Mouse (Mus musculus) neural tube, embryonic 15.5 days (tissue): ENCODE measurements around the gene Cpa3. TPM values are rescaled to one million over a fixed set of nuclear protein-coding genes. Genes with fewer than 3 reads are reported as not detected.

Experiments
- ATAC-seq: fragments of 200-750 bp; cut with Nextera tagmentation; 2 replicates; pipeline ENCODE4 v1.8.0; 2017; ENCODE audit warnings: mild to moderate bottlenecking, moderate TSS enrichment, moderate library complexity; ENCODE audit not compliant: low FRiP score
- H3K27ac ChIP-seq: fragments of 300-500 bp; sonication (generic); replicated peaks from 2 replicates; pipeline ENCODE4 v1.5.1; 2015; ENCODE audit warnings: mild to moderate bottlenecking, inconsistent platforms
- H3K27me3 ChIP-seq: fragments of 300-500 bp; sonication (generic); replicated peaks from 2 replicates; pipeline ENCODE4 v1.6.1; 2015; ENCODE audit warnings: inconsistent platforms
- H3K36me3 ChIP-seq: fragments of 300-500 bp; sonication (generic); 2 replicates; pipeline ENCODE4 v1.6.1; 2015; ENCODE audit warnings: inconsistent platforms
- H3K4me1 ChIP-seq: fragments of 300-500 bp; sonication (generic); 2 replicates; pipeline ENCODE4 v1.6.1; 2015; ENCODE audit warnings: inconsistent platforms
- H3K4me2 ChIP-seq: fragments of 300-500 bp; sonication (generic); 2 replicates; pipeline ENCODE4 v1.6.1; 2015; ENCODE audit warnings: inconsistent platforms, mild to moderate bottlenecking, moderate library complexity
- H3K4me3 ChIP-seq: fragments of 300-500 bp; sonication (generic); replicated peaks from 2 replicates; pipeline ENCODE4 v1.5.1; 2015; ENCODE audit warnings: mild to moderate bottlenecking, inconsistent platforms
- H3K9ac ChIP-seq: fragments of 300-500 bp; sonication (generic); replicated peaks from 2 replicates; pipeline ENCODE4 v1.6.1; 2015; ENCODE audit warnings: mild to moderate bottlenecking, inconsistent platforms
- H3K9me3 ChIP-seq: fragments of 300-500 bp; sonication (generic); replicated peaks from 2 replicates; pipeline ENCODE4 v1.6.1; 2016; ENCODE audit warnings: inconsistent platforms
- WGBS: fragments of 180-500 bp; shearing (Covaris S2); methylation state at CpG from one replicate; pipeline ENCODE4 v1.1.7; 2015; ENCODE audit warnings: mixed read lengths; 5-methylcytosine and 5-hydroxymethylcytosine counted together
- microRNA-seq: library from miRNA; unstranded; fragments of <30 nt; microRNA quantifications from one replicate; pipeline ENCODE4, GENCODE M21; 2017
- polyA plus RNA-seq: library from polyadenylated mRNA; unstranded; fragments of >200 nt; fragmentation: Nextera tagmentation; extraction: Ambion mirVana; gene quantifications from 2 replicates; pipeline ENCODE4 v1.2.1, GENCODE M21; 2015

Gene Cpa3
- polyA plus RNA-seq, 1 experiment from 2014 or later: 2.7 TPM

- Histone ChIP-seq H3K4me1 (no peaks in the 10 kb centered on the region), H3K4me3 (no peak overlapping the region), H3K36me3 (no peaks in the 10 kb centered on the region), H3K4me2 (no peak overlapping the region), H3K9me3 (no peaks in the 10 kb centered on the region), H3K9ac (no peak overlapping the region), H3K27ac (no peak overlapping the region), H3K27me3 (no peaks in the 10 kb centered on the region)
- 83% methylated on average over 3 of the region's 3 CpGs for WGBS
- no peak for ATAC-seq
These were observed 19.8 kb downstream of the Cpa3 start for GRCm38 (mm10) chr3:20222136-20222535.

DNA sequence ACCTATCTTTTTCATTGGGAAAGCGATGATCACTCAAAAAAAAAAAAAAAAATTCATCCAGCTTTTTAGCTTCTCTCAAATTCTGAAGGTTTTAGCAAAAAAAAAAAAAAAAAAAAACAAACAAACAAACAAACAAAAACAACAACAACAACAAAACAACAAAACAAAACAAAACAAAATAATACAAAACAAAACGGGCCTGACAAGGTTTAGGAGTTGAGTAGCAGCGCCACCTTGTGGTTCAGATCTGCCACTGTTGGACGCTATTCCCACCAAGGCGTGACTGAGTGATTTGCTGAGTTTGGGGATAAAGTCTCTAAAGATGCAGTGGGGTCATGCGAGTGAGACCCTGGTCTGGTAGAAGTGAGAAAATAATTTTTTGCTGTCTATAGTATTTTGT is 43.1 kb downstream of the Cpa3 start:
- Histone ChIP-seq H3K27ac (no peak overlapping the region), H3K36me3 (no peaks in the 10 kb centered on the region), H3K9me3 (no peaks in the 10 kb centered on the region), H3K27me3 (no peaks in the 10 kb centered on the region), H3K4me2 (no peak overlapping the region), H3K4me1 (no peaks in the 10 kb centered on the region), H3K4me3 (no peak overlapping the region), H3K9ac (no peak overlapping the region)
- no peak for ATAC-seq
- WGBS: 29% methylated on average over 6 of the region's 6 CpGs

- WGBS: 89% methylated on average over 10 of the region's 10 CpGs
These were observed 44.1 kb downstream of the Cpa3 start for GRCm38 (mm10) chr3:20197878-20198277.

GRCm38 (mm10) chr3:20188976-20189675 is 52.9 kb downstream of the Cpa3 start:
- H3K27me3 ChIP-seq: no peaks in the 10 kb centered on the region
- ATAC-seq: no peak
- H3K27ac ChIP-seq: no peak overlapping the region
- no peaks in the 10 kb centered on the region for H3K9me3 ChIP-seq
- H3K4me2 ChIP-seq: no peak overlapping the region
- H3K4me1 ChIP-seq: no peaks in the 10 kb centered on the region
- H3K9ac ChIP-seq: no peak overlapping the region
- WGBS: 72% methylated on average over 5 of the region's 5 CpGs
- no peak overlapping the region for H3K4me3 ChIP-seq
- H3K36me3 ChIP-seq: no peaks in the 10 kb centered on the region

More at GRCm38 (mm10) chr3:20197878-20198277, 44.1 kb downstream of the Cpa3 start:
- ATAC-seq: no peak
- Histone ChIP-seq H3K4me3 (no peak overlapping the region), H3K27me3 (no peaks in the 10 kb centered on the region), H3K9ac (no peak overlapping the region), H3K36me3 (no peaks in the 10 kb centered on the region), H3K4me2 (no peak overlapping the region), H3K9me3 (no peaks in the 10 kb centered on the region), H3K27ac (no peak overlapping the region), H3K4me1 (no peaks in the 10 kb centered on the region)

DNA sequence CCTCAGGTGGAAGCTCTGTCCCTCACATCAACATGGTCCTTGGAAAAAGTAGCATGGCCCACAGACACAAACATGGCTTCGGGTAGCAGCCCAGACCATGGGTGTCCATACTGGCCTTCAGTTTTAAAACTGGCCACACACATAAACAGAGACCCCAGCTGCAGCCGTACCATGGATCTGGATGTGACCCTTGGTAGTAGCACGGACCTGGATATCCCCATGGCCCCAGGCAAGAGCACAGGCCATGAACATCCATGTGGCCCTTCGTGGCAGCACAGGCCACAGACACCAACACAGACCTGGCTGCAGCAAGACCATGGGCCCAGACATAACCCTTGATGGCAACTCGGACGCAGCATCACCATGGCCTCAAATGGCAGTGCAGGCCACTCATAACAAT is 69.6 kb downstream of the Cpa3 start:
- H3K9me3 ChIP-seq: no peaks in the 10 kb centered on the region
- no peaks in the 10 kb centered on the region for H3K27me3 ChIP-seq
- H3K27ac ChIP-seq: no peak overlapping the region
- no peak overlapping the region for H3K4me2 ChIP-seq
- no peak for ATAC-seq
- no peak overlapping the region for H3K4me3 ChIP-seq
- H3K4me1 ChIP-seq: no peaks in the 10 kb centered on the region
- H3K9ac ChIP-seq: no peak overlapping the region
- 93% methylated on average over 6 of the region's 6 CpGs for WGBS
- H3K36me3 ChIP-seq: no peaks in the 10 kb centered on the region

DNA sequence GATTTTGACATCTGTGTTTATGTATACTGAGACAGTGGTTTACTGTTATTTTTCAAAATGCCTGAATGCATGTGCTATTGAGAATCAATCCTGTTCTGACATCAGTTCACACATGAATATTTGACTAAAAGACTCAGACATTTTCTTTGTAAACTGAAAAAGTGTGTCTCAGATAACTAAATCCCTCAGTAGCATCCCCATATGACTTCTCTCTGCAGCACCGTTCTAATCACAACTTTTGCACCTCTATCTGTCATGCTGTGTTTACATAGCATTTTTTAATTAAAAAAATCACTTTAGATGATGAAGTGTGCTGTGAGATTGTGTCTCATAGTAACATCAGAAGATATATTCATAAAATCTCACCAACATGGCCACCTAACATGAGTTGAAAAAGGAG is 74.5 kb downstream of the Cpa3 start:
- Histone ChIP-seq H3K4me2 (no peak overlapping the region), H3K9ac (no peak overlapping the region), H3K4me1 (no peaks in the 10 kb centered on the region), H3K27me3 (no peaks in the 10 kb centered on the region), H3K36me3 (no peaks in the 10 kb centered on the region), H3K9me3 (no peaks in the 10 kb centered on the region), H3K27ac (no peak overlapping the region), H3K4me3 (no peak overlapping the region)
- 83% methylated on average over 1 of the region's 1 CpGs for WGBS
- ATAC-seq: no peak

Small RNA genes lying within 50 kb of the gene (microRNA-seq; reads per million reads assigned to microRNA genes)
- not detected for gene Mir7007

Other genes starting within 250 kb of the Cpa3 start
- 11.1 and 12.1 TPM in 2 replicates for gene Hps3, start 206.9 kb downstream of the Cpa3 start, polyA plus RNA-seq
- gene Hltf, start 184.4 kb downstream of the Cpa3 start, polyA plus RNA-seq: 11.1 and 12.1 TPM in 2 replicates
- 80.6 and 84.9 TPM in 2 replicates for gene Gyg, start 86.9 kb downstream of the Cpa3 start, polyA plus RNA-seq
- 0.49 and 0.84 TPM in 2 replicates for gene Cpb1, start 33.6 kb upstream of the Cpa3 start, polyA plus RNA-seq
- gene Agtr1b, start 125.0 kb upstream of the Cpa3 start, polyA plus RNA-seq: 0.34 and 0.41 TPM in 2 replicates